Mouse (Mus musculus) myocyte (in vitro differentiated cells): ENCODE results near the gene Htt. TPM values are rescaled to one million over a fixed set of nuclear protein-coding genes. Genes with fewer than 3 reads are reported as not detected.
A peak's percentile ranks its signal among the peaks of the same experiment; 100 is the strongest.

ENCODE experiments used
- H3K27me3 ChIP-seq: one replicate; pipeline ENCODE4 v1.6.1; 2011; ENCODE audit not compliant: control insufficient read depth, insufficient read depth, insufficient read length
- H3K36me3 ChIP-seq: one replicate; pipeline ENCODE4 v1.6.1; 2011; ENCODE audit not compliant: control insufficient read depth, insufficient read depth
- H3K4me2 ChIP-seq: one replicate; pipeline ENCODE4 v1.6.1; 2011; ENCODE audit warnings: low read depth, control low read depth
- H3K4me3 ChIP-seq: one replicate; pipeline ENCODE4 v1.5.1; 2011; ENCODE audit warnings: mild to moderate bottlenecking, control low read depth, moderate library complexity
- H3K79me2 ChIP-seq: one replicate; pipeline ENCODE4 v1.6.1; 2011; ENCODE audit not compliant: control insufficient read depth, insufficient read depth
- H3ac ChIP-seq: one replicate; pipeline ENCODE4 v1.6.1; 2011; ENCODE audit not compliant: control insufficient read depth, insufficient read length
- CEBPB ChIP-seq: IDR thresholded peaks from 2 replicates; pipeline ENCODE4 v1.6.1; 2011; ENCODE audit warnings: mild to moderate bottlenecking, moderate library complexity; ENCODE audit not compliant: poor library complexity, insufficient read depth, severe bottlenecking
- E2F4 ChIP-seq: IDR thresholded peaks from one replicate; pipeline ENCODE4 v1.6.1; 2011; ENCODE audit warnings: mild to moderate bottlenecking, control low read depth, moderate library complexity; ENCODE audit not compliant: insufficient read depth
- MAX ChIP-seq: IDR thresholded peaks from one replicate; pipeline ENCODE4 v1.6.1; 2011; ENCODE audit warnings: low read depth, mild to moderate bottlenecking, control low read depth
- MYOD1 ChIP-seq, 3 experiments: IDR thresholded peaks; one replicate each; pipeline ENCODE4 v1.6.1; 2011; ENCODE audit warnings: control low read depth in 2 of 3, low read depth in 2 of 3, mild to moderate bottlenecking in 2 of 3, moderate library complexity in 1 of 3; ENCODE audit not compliant: insufficient read length in 2 of 3, control insufficient read depth in 1 of 3
- MYOG ChIP-seq, 3 experiments: IDR thresholded peaks; one replicate each; pipeline ENCODE4 v1.6.1; 2011; ENCODE audit warnings: control low read depth in 2 of 3, low read depth in 2 of 3, mild to moderate bottlenecking in 2 of 3; ENCODE audit not compliant: insufficient read length in 2 of 3, control insufficient read depth in 1 of 3, insufficient read depth in 1 of 3
- POLR2A ChIP-seq: IDR thresholded peaks from one replicate; pipeline ENCODE4 v1.6.1; 2011; ENCODE audit warnings: low read depth, mild to moderate bottlenecking, control low read depth, moderate library complexity; ENCODE audit not compliant: insufficient read length
- POLR2AphosphoS2 ChIP-seq: IDR thresholded peaks from one replicate; pipeline ENCODE4 v1.6.1; 2011; ENCODE audit warnings: low read depth, control low read depth; ENCODE audit not compliant: insufficient read length
- REST ChIP-seq: IDR thresholded peaks from one replicate; pipeline ENCODE4 v1.6.1; 2011; ENCODE audit warnings: mild to moderate bottlenecking, control low read depth, moderate library complexity; ENCODE audit not compliant: insufficient read depth, insufficient read length
- SRF ChIP-seq: IDR thresholded peaks from one replicate; pipeline ENCODE4 v1.6.1; 2011; ENCODE audit warnings: low read depth; ENCODE audit not compliant: control insufficient read depth, insufficient read length
- TCF12 ChIP-seq: IDR thresholded peaks from one replicate; pipeline ENCODE4 v1.6.1; 2011; ENCODE audit warnings: mild to moderate bottlenecking, control low read depth; ENCODE audit not compliant: poor library complexity, insufficient read depth, severe bottlenecking
- TCF3 ChIP-seq: IDR thresholded peaks from one replicate; pipeline ENCODE4 v1.6.1; 2011; ENCODE audit warnings: low read depth, control low read depth; ENCODE audit not compliant: insufficient read length
- USF1 ChIP-seq: IDR thresholded peaks from one replicate; pipeline ENCODE4 v1.6.1; 2011; ENCODE audit warnings: low read depth, mild to moderate bottlenecking, control low read depth, moderate library complexity
- polyA plus RNA-seq: library from polyadenylated mRNA; unstranded; fragments of >200 nt; fragmentation: generic; extraction: Trizol; gene quantifications from one replicate; pipeline ENCODE4 v1.2.1, GENCODE M21; 2012; ENCODE audit warnings: missing spikeins

Gene Htt
- polyA plus RNA-seq, 1 experiment = 8.9 TPM

DNA sequence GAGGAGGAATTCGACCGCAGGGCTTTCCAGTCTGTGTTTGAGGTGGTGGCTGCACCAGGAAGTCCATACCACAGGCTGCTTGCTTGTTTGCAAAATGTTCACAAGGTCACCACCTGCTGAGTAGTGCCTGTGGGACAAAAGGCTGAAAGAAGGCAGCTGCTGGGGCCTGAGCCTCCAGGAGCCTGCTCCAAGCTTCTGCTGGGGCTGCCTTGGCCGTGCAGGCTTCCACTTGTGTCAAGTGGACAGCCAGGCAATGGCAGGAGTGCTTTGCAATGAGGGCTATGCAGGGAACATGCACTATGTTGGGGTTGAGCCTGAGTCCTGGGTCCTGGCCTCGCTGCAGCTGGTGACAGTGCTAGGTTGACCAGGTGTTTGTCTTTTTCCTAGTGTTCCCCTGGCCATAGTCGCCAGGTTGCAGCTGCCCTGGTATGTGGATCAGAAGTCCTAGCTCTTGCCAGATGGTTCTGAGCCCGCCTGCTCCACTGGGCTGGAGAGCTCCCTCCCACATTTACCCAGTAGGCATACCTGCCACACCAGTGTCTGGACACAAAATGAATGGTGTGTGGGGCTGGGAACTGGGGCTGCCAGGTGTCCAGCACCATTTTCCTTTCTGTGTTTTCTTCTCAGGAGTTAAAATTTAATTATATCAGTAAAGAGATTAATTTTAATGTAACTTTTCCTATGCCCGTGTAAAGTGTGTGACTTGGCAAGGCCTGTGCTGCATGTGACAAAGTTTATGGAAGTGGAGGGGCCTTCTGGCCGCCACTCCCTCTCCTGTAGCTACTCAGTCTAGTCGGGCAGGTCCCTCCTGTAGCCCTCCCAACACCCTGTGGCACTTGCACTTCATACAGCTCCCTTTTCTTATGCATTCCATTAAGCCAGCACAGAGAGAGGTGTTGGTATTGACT lies 147.4 kb downstream of the Htt start:
- H3K27me3 ChIP-seq = peaks cover 6% of the 10 kb centered on the region
- no peak overlapping the region for H3ac ChIP-seq
- H3K4me3 ChIP-seq = no peak overlapping the region
- peak in 1 of 3 experiments; percentile 47 for TF ChIP-seq MYOG (IDR thresholded peaks at IDR 0.05; ENCODE audit: control insufficient read depth in 1 of 3, insufficient read depth in 1 of 3, insufficient read length in 2 of 3, low read depth in 2 of 3)
- no peak for TF ChIP-seq TCF3
- TF ChIP-seq MYOD1 (IDR thresholded peaks at IDR 0.05; ENCODE audit: control insufficient read depth in 1 of 3, insufficient read length in 2 of 3, low read depth in 2 of 3) = peak in 1 of 3 experiments; percentile 45
- no peak overlapping the region for H3K4me2 ChIP-seq
- H3K36me3 ChIP-seq = peaks cover 18% of the 10 kb centered on the region
- no peaks in the 10 kb centered on the region for H3K79me2 ChIP-seq

DNA sequence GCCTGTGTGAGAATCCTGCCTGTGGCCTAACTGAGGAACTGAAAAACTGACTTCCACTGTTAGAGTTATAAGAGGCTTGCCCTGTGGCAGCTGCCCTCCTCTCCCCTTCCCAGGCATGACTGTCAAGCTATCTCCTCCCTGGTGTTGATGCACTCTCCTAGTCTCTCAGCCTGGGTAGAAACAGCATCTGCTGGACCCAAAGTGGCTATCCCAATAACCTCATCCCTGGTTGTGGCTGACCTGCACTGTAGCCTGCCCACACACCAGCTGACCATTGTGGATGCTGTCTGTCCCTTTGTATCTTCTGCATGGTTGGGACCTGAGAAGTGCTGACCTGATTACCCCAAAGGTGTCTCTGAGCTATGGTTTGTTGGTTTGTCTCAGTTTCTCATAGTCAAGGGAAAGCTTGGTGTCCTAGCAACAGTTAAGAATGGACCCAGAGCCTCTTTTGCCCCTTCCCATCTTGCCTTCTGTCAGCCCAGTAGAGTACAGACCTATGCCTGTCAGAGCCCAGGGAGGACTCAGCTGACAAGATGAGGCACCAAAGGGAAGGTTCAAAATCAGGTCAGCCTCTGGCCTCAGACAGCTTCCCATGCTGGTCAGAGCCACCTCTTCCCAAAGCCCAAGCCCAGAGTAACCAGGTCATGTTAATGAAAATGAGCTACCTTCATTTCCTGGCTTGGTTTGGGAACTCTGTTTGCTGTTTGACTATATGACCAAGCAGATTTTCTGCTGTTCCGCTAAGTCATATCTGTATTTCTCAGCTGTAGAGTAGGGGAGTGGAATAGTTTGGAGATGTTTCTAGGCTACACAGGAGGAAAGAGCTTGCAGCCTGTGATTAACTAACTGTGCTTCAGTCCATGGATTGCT lies 148.3 kb downstream of the Htt start:
- Histone ChIP-seq H3ac (no peak overlapping the region), H3K27me3 (peaks cover 10% of the 10 kb centered on the region), H3K4me2 (no peak overlapping the region), H3K36me3 (peaks cover 11% of the 10 kb centered on the region), H3K4me3 (no peak overlapping the region), H3K79me2 (no peaks in the 10 kb centered on the region)
- TF ChIP-seq POLR2AphosphoS2 (no peak), CEBPB (no peak), E2F4 (no peak), SRF (no peak), MYOG (IDR thresholded peaks at IDR 0.05; ENCODE audit: control insufficient read depth in 1 of 3, insufficient read depth in 1 of 3, insufficient read length in 2 of 3, low read depth in 2 of 3) (no peak), TCF3 (no peak), TCF12 (no peak), USF1 (no peak), MAX (no peak), MYOD1 (IDR thresholded peaks at IDR 0.05; ENCODE audit: control insufficient read depth in 1 of 3, insufficient read length in 2 of 3, low read depth in 2 of 3) (no peak), POLR2A (no peak), REST (no peak)

DNA sequence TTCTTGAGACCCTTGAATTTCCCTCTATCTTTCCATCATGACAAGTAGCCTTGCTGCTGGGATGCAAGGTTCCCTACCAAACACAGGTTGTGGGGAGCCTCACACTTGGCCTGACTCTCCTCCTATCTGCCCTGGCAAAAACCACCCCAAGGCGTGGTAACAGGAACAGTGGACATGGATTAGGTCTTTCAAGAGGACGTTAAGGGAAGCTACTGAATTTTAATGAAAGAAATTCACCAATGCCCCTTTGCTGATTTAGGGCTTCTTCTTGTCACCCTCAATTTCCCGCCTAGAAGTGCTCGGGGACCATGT lies 148.9 kb downstream of the Htt start:
- H3K4me2 ChIP-seq = no peak overlapping the region
- H3K27me3 ChIP-seq = peaks cover 10% of the 10 kb centered on the region
- no peak overlapping the region for H3K4me3 ChIP-seq
- H3K79me2 ChIP-seq = no peaks in the 10 kb centered on the region
- TF ChIP-seq E2F4 (no peak), TCF3 (no peak), CEBPB (no peak), MYOD1 (IDR thresholded peaks at IDR 0.05; ENCODE audit: control insufficient read depth in 1 of 3, insufficient read length in 2 of 3, low read depth in 2 of 3) (no peak), POLR2AphosphoS2 (no peak)
- no peak overlapping the region for H3ac ChIP-seq
- peaks cover 6% of the 10 kb centered on the region for H3K36me3 ChIP-seq

DNA sequence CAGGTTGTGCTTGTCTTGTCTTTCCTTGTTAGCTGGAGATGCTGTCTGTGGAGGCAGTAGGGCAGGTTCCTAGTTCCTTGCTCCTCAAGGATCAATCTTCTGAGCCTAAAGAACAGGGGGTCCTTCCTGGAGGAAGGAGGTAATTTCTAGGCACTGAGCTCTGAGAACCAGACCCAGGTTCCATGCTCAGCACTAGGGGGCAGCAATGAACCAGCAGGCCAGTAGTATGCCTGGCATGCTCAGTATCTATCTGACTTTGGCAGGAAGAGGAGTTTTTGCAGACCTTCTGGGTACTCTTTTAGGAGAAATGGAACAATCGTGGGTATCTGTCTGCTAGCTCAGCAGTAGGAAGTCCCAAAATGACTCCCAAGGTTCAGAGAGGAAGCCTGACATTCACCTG lies 154.3 kb downstream of the Htt start:
- TF ChIP-seq POLR2AphosphoS2 (no peak), CEBPB (no peak), MYOD1 (IDR thresholded peaks at IDR 0.05; ENCODE audit: control insufficient read depth in 1 of 3, insufficient read length in 2 of 3, low read depth in 2 of 3) (no peak), TCF3 (no peak), REST (no peak), MYOG (IDR thresholded peaks at IDR 0.05; ENCODE audit: control insufficient read depth in 1 of 3, insufficient read depth in 1 of 3, insufficient read length in 2 of 3, low read depth in 2 of 3) (no peak), USF1 (no peak)
- Histone ChIP-seq H3K4me2 (no peak overlapping the region), H3K79me2 (no peaks in the 10 kb centered on the region), H3K27me3 (peaks cover 20% of the 10 kb centered on the region), H3K4me3 (no peak overlapping the region), H3K36me3 (no peaks in the 10 kb centered on the region), H3ac (no peak overlapping the region)

DNA sequence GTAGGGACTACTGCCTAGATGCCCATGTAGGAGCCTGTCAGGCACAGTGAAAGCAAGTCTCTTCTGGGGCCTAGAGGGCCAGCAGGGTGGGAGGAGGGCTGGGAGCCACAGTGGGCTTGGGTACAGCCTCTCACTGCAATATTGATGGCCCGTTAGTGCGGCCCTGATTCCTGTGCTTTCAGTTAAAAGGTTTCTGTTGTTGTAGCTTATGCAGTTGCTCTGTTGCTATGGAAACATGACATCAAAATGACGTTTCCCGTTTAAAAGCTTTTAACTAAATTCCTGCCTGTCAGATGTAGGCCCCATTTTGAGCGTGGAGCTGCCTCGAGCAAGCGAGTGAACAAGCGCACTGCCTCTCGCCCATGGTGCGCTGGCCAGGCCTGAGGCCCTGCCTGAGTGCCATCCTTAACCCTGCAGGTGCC lies 155.7 kb downstream of the Htt start:
- peaks cover 31% of the 10 kb centered on the region for H3K27me3 ChIP-seq
- H3K36me3 ChIP-seq = no peaks in the 10 kb centered on the region
- no peak overlapping the region for H3K4me2 ChIP-seq
- no peak overlapping the region for H3K4me3 ChIP-seq
- no peak overlapping the region for H3ac ChIP-seq
- H3K79me2 ChIP-seq = no peaks in the 10 kb centered on the region
- no peak for TF ChIP-seq CEBPB
- TF ChIP-seq TCF3 = no peak
- no peak for TF ChIP-seq MYOD1 (IDR thresholded peaks at IDR 0.05; ENCODE audit: control insufficient read depth in 1 of 3, insufficient read length in 2 of 3, low read depth in 2 of 3)
- no peak for TF ChIP-seq POLR2A
- TF ChIP-seq REST = no peak
- no peak for TF ChIP-seq USF1
- no peak for TF ChIP-seq E2F4
